In genomic region chr19:55743557-55744441, GRCm38 (mm10) we compare ENCODE assay signal across 8 mouse cellular contexts. TPM values are rescaled to one million over a fixed set of nuclear protein-coding genes. Genes with fewer than 3 reads are reported as not detected.
DNase-seq lines count a peak whose midpoint lies in the region; ATAC-seq lines count a peak whose summit lies in the region.

No protein-coding gene starts in this region.

- peak overlapping the region; percentile 95 for H3K4me3 ChIP-seq in embryonic facial prominence, embryonic 10.5 days
- peak overlapping the region; percentile 94 for H3K4me3 ChIP-seq in heart, embryonic 11.5 days (ENCODE audit: low read depth, low read length)
- H3K4me3 ChIP-seq in kidney, embryonic 15.5 days (replicated peaks): peak overlapping the region; percentile 84
- H3K4me3 ChIP-seq in neural tube, embryonic 15.5 days (replicated peaks): peak overlapping the region; percentile 40

- peak overlapping the region; percentile 98 for H3K4me2 ChIP-seq in heart, embryonic 11.5 days
- H3K4me2 ChIP-seq in kidney, embryonic 15.5 days: peak overlapping the region; percentile 92
- peak overlapping the region; percentile 61 for H3K4me2 ChIP-seq in neural tube, embryonic 15.5 days

- H3K9me3 ChIP-seq in embryonic facial prominence, embryonic 10.5 days: no peaks in the 10 kb centered on the region
- H3K9me3 ChIP-seq in heart, embryonic 11.5 days (replicated peaks; ENCODE audit: control insufficient read depth, low read length): no peaks in the 10 kb centered on the region
- H3K9me3 ChIP-seq in kidney, embryonic 15.5 days (replicated peaks): no peaks in the 10 kb centered on the region
- H3K9me3 ChIP-seq in neural tube, embryonic 15.5 days (replicated peaks): no peaks in the 10 kb centered on the region

- no peaks in the 10 kb centered on the region for H3K27me3 ChIP-seq in embryonic facial prominence, embryonic 10.5 days (replicated peaks; ENCODE audit: low read depth, poor library complexity, severe bottlenecking)
- no peaks in the 10 kb centered on the region for H3K27me3 ChIP-seq in heart, embryonic 11.5 days (ENCODE audit: control insufficient read depth, insufficient read depth, low read length)
- H3K27me3 ChIP-seq in kidney, embryonic 15.5 days: no peaks in the 10 kb centered on the region
- H3K27me3 ChIP-seq in neural tube, embryonic 15.5 days (replicated peaks): peaks cover 27% of the 10 kb centered on the region

- H3K4me1 ChIP-seq in embryonic facial prominence, embryonic 10.5 days: peaks cover 73% of the 10 kb centered on the region
- H3K4me1 ChIP-seq in heart, embryonic 11.5 days (ENCODE audit: control insufficient read depth, insufficient read depth, low read length): peaks cover 46% of the 10 kb centered on the region
- H3K4me1 ChIP-seq in kidney, embryonic 15.5 days: peaks cover 63% of the 10 kb centered on the region
- H3K4me1 ChIP-seq in neural tube, embryonic 15.5 days: peaks cover 64% of the 10 kb centered on the region

- H3K27ac ChIP-seq in embryonic facial prominence, embryonic 10.5 days (replicated peaks): peak overlapping the region; percentile 100
- H3K27ac ChIP-seq in heart, embryonic 11.5 days (ENCODE audit: low read depth, low read length): peak overlapping the region; percentile 93
- peak overlapping the region; percentile 97 for H3K27ac ChIP-seq in kidney, embryonic 15.5 days
- peak overlapping the region; percentile 83 for H3K27ac ChIP-seq in neural tube, embryonic 15.5 days (replicated peaks)

- under 1% methylated on average over 47 of the region's 47 CpGs for WGBS in embryonic facial prominence, embryonic 10.5 days
- whole genome bisulfite sequencing in heart, embryonic 11.5 days (ENCODE audit: insufficient replicate concordance): under 1% methylated on average over 47 of the region's 47 CpGs
- under 1% methylated on average over 47 of the region's 47 CpGs for WGBS in kidney, embryonic 15.5 days
- WGBS in neural tube, embryonic 15.5 days: under 1% methylated on average over 47 of the region's 47 CpGs

- DNase-seq in frontal cortex, postnatal 14 days (ENCODE audit: low spot score in 2 of 2): peak; percentile 32 to 46
- DNase-seq in frontal cortex, adult 2 months (ENCODE audit: extremely low spot score in 1 of 2, low spot score in 1 of 2): no peak
- DNase-seq in embryonic facial prominence, embryonic 10.5 days (ENCODE audit: low spot score): peak; percentile 89
- peak; percentile 63 to 66 for DNase-seq in lung, adult 18-20 months
- DNase-seq in thymus, postnatal 36 days: peak; percentile 27 to 38

- H3K9ac ChIP-seq in heart, embryonic 11.5 days (ENCODE audit: low read depth, low read length): peak overlapping the region; percentile 93
- H3K9ac ChIP-seq in kidney, embryonic 15.5 days: peak overlapping the region; percentile 94
- H3K9ac ChIP-seq in neural tube, embryonic 15.5 days (replicated peaks): peak overlapping the region; percentile 49

- 0 out of 2 replicates have a peak, but pooled peaks have one; percentile 32 for ATAC-seq in heart, embryonic 11.5 days (replicated peaks; ENCODE audit: insufficient number of reproducible peaks, low FRiP score, low TSS enrichment)
- ATAC-seq in kidney, embryonic 15.5 days (replicated peaks; ENCODE audit: low FRiP score): peak; percentile 41
- ATAC-seq in neural tube, embryonic 15.5 days (ENCODE audit: low FRiP score): peak; percentile 63; the same call in 1 of the 2 replicates

- no peaks in the 10 kb centered on the region; the same call in 1 of the 2 replicates for H3K36me3 ChIP-seq in embryonic facial prominence, embryonic 10.5 days (replicated peaks)
- H3K36me3 ChIP-seq in heart, embryonic 11.5 days (ENCODE audit: control insufficient read depth, insufficient read depth, low read length): no peaks in the 10 kb centered on the region
- no peaks in the 10 kb centered on the region for H3K36me3 ChIP-seq in kidney, embryonic 15.5 days
- H3K36me3 ChIP-seq in neural tube, embryonic 15.5 days: no peaks in the 10 kb centered on the region

RNA-seq across cellular contexts. Expression of gene Tcf7l2, which starts 2.2 kb away (rescaled TPM):
- 7.3 and 7.9 TPM in 2 replicates for polyA plus RNA-seq in frontal cortex, adult 2 months (2012; rRNA removed)
- 94.5 and 111 TPM in 2 replicates for polyA plus RNA-seq in embryonic facial prominence, embryonic 10.5 days (2016; fragmentation: Nextera tagmentation; extraction: Ambion mirVana)
- polyA plus RNA-seq in heart, embryonic 11.5 days (2014; fragmentation: Nextera tagmentation; extraction: Ambion mirVana): 67.1 and 82.0 TPM in 2 replicates
- 61.3 and 61.7 TPM in 2 replicates for polyA plus RNA-seq in kidney, embryonic 15.5 days (2015; fragmentation: Nextera tagmentation; extraction: Ambion mirVana)
- polyA plus RNA-seq in neural tube, embryonic 15.5 days (2015; fragmentation: Nextera tagmentation; extraction: Ambion mirVana): 13.3 and 22.4 TPM in 2 replicates

Comparison
In these comparisons a context has a peak if more than half of its experiments do, and no peak if none do; other contexts are left out.
1. DNase-seq: peak in frontal cortex, postnatal 14 days (2 of 2), embryonic facial prominence, embryonic 10.5 days (single experiment), lung, adult 18-20 months (2 of 2) and thymus, postnatal 36 days (2 of 2); none in frontal cortex, adult 2 months (0 of 2).
2. H3K4me3 ChIP-seq: peak in every context shown above with its lines; median percentile 95 in embryonic facial prominence, embryonic 10.5 days; 94 in heart, embryonic 11.5 days; 84 in kidney, embryonic 15.5 days; 40 in neural tube, embryonic 15.5 days.
3. Peak in every context shown above with its lines, with median percentiles within 50 percentile points of each other: H3K27ac ChIP-seq, ATAC-seq, H3K4me2 ChIP-seq and H3K9ac ChIP-seq.